Mouse (Mus musculus): ENCODE measurements around the gene Sec22a. TPM values are rescaled to one million over a fixed set of nuclear protein-coding genes. Genes with fewer than 3 reads are reported as not detected.

The Sec22a gene
- 10 to 100 TPM; 22.8 to 27.8 TPM for total RNA-seq (2021)
- long read RNA-seq, experiment 1, transcript Sec22a-201 (7 exons, 3,992 nt): major isoform, 25 of 30 reads
- long read RNA-seq, experiment 1, partial matches to known transcripts: 2 of 30 reads
- long read RNA-seq, experiment 1, other reads (novel, unspliced or antisense): 3 of 30 reads
- long read RNA-seq, experiment 2, transcript Sec22a-201 (7 exons, 3,992 nt): major isoform, 12 of 16 reads
- long read RNA-seq, experiment 2, partial matches to known transcripts: 2 of 16 reads
- long read RNA-seq, experiment 2, other reads (novel, unspliced or antisense): 2 of 16 reads

DNA sequence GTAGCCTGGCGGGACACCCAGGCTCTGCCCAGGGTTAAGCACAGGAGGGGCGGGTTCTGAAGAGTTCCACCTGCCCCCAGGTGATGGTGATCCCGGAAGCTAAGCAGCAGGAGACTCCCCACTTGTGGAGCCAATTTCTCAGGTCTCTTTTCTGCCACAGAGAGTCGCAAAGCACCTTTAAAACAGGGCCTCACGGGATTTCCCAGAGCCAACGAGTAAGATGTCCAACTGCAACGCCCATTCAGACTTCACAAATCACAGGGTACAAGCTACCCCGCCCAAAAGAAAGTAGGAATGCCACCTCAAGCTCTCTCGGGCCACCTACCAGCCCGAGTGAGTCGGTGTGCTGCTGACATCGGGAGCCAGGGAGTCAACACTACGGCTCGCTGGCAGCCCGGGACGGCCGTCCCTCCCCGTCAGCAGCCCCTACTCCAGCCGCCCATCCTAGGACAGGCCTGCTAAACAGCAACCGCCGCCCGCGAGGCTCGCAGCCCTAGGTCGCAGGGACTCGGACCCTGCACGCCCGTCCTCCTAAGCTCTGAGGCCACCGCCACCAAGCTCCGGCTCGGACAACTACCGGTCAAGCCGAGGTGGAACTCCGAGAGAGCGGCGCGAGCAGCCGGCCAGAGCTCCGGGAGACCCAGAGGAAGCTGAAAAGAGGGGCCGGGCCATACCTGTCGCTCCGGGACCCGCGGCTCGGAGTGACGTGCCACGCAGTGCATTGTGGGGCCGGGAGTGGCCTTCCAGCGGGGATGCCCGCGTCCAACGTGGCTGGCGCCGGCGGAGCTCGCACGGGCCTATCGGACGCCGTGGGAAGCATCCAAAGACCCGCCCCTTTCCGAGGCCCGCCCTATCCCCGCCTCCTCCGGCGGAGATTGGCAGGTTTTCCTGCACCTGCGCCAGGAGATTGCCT, at the start of gene Sec22a:
Gene Sec22a (minus strand): TSS at position 769 of the 913 bp plus-strand sequence.
- DNase-seq: peak; percentile 97

DNA sequence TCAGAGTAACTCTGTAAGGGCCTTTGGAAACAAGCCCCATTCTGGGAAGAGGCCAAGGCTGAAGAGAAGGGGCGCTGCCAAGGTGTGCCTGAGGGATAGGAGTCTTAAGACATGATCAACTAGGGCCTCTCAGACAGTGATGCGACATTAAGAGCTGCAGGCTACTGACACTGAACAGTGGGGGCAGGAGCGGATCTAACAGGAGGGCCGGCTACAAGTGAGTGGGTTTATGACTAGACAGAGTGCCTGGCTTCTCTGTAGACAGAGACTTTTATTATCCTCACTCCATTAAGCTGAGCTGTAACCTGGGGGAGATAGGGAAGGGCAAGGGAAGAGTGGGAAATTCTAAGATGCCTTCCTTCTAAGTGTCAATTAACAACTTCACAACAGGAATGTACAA, 43.0 kb upstream of the Sec22a start:
- no peak for DNase-seq

DNA sequence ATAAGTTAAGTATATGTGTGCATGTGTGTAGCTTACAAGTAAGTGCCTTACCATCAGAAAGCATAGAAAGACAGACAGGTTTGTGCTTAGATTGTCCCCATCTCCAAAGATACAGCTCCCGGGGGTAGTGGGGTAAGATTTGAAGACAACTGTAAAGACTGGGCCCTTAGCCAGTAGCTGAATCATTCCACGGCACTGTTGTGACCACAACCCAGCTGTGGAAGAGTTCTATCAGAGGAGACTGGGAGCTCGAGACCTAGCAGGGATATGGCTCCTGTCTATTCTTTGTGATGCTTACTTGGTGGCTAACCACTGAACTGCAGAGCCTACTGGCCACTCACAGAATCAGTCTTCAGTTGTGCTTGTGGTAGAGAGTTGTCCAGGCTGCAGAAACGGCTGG, 42.4 kb upstream of the Sec22a start:
- no peak for DNase-seq

DNA sequence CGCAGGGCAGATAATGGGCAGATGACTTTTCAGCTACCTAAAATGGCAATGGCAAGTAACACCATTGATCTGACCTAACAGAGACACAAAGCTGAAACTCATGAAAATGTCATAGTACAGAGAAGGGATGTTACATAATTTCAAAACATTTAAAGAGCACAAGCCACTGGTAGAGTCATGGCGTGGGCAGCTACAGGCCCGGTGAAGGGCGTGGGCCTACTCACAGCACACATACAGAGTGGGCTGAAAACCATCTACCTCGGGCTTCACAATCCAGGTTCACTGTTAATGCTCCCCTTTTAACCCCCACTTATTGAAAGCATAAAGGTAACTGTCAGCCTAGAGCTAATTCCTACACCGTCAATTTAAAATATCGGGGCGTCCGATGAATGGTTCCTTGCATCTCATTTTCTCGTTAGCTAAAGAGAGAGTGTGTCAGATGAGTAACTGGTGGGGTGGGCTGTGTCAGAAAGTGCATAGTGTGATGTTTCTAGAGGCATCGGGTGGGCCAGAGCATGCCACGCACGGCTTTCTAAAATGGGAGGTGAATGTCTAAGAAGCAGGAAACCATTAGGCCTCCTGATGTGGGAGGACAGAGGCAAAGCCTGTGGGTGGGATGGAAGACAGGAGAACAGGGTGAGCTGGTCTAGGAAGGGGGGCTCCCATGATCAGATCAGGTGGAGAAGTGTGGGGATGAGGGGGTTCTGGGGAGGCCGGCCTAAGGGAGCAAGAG, 41.8 kb upstream of the Sec22a start:
- no peak for DNase-seq

DNA sequence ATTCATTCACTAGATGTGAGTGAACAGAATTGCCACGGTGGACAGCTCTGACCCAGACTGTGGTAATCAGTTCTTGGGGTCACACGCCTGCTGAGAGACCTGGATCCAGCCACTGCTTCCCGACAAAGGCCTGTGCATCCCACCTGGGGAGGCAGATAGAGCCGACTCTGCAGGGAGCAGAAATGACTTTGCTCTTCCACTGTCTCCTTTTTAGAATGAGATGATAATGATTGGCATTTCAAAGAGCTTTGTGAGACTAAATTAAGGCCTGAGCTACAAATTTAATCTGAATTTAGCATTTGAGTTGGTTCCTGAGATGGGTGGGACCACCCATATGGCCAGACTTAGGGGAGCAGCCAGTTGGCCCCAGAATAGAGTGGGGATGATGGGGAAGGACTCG, 41.1 kb upstream of the Sec22a start:
- no peak for DNase-seq

DNA sequence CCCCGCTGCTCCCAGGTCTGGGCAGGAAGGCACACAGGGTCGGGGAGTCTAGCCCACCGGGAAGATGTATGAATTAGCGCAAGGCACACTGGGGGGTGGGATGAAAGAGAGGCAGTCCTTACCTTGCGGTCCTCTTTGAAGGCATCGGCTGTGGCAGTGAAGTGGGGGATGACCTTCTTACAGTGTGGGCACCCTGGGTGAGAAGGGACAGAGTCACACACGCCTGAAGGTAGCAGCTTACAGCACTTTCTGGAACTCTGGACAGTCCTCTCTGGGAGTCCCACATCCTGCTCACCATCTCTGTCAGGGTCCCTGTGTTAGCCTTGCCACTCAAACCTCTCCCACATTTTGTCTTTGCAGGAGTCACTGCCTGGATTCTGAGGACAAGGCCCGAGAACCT, 40.2 kb upstream of the Sec22a start:
- DNase-seq: no peak

DNA sequence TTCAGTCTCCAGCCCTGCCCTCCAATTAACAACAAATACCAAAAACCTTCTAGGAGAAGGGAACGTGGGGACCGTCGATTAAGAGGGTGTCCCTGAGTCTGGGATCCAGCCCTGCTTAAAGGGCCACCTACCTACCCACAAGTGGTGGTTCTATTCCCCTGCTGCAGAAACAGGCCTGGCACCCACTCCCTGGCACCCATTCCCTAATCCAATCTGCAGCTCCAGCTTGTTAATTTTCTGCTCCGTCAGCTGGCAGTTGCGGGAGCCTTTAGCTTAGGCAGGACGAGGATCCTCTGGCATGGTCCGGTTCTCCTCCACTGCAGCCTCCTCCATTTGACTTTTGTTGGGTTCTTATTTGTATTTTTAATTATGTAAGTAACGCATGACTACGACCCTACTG, 39.6 kb upstream of the Sec22a start:
- DNase-seq: no peak

DNA sequence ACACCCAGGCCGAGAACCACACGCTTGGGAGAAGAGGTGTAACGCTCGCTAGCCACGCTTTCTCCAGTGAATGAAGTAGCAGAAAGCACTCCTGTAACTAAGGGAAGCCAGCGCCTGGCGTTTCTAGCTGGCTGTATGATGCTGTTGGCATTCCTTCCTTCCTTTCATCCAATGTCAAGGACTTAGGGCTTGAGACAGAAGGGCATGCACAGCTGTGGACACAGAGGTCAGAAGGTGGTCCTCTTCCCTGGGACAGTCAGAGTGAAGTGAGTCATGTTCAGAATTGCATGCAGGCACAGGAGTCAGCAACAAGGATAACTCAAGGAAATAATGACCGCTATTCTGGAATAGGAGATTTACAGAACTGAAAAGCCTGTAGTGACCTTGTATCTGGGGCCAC, 29.1 kb upstream of the Sec22a start:
- peak; percentile 5 for DNase-seq

DNA sequence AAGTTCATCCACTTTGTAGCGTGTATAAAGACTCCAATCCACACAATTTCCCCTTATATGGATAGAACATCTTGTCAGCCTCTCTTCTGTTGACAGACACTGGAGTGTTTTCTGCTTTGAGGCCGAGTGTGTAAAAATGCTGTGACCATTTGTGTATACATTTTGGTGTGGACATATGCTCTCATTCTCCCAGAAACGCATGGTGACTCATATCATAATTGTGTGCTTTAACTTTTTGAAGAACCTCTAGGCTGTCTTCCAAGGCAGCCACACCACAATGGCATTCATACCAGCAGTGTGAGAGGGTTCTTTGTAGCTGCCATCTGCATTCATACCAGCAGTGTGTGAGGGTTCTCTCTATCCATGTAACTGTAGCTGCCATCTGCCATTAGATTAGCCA, 21.9 kb upstream of the Sec22a start:
- DNase-seq: no peak

DNA sequence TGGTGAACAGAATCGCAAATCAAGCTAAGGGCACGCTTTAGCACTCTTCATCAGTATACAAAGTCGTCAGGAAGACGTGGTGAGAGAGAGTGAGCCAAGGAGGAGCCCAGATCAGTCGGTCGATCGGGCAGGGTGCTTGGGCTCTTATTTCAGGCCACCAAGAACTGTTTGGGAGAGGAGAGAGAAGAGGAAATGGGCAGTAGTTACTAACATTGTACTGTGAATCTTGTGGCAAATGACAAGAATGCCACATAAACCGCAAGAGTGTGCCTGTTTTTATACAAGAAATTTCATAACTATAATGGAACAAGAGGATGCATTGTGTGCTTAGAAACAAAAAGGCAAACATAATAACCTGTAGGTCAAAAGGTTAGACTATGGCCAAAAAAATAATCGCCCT, 16.3 kb upstream of the Sec22a start:
- DNase-seq: no peak

DNA sequence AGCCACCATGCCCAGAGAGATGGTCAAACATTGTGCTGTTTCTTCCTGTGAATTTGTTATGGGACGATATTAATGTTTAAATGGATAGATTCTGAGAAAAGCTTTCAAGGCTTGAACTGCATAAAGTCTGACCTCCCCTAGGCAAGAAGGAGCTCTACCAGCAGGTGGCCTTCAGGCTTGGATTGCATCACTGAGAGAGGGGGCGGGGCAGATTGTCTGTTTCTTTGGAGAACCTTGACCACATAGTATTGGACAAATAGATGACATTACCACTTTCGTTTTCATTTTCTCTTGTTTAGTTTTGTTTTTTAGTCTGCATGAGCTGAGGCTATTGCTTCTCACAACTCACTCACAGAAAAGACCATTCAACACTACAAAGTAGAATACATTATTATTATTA, 15.6 kb upstream of the Sec22a start:
- peak; percentile 81 for DNase-seq

DNA sequence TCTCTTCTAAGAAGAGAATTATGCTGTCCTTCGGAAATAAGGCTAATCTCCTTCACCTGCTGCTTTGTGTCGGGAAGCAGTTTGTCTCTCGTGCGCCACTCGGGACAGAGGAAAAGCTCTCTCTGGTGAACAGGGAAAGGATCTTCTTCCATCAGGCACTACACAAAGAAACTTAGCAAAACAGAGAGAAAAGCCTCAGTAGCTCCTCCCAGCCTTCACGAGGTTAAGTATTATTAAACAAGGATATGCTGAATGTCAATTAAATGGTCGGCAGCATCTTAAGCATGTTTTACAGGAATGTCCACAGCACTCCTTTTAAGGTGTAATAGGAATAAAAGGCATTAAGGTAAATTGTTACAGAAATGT, 328 bp upstream of the Sec22a start:
- no peak for DNase-seq

DNA sequence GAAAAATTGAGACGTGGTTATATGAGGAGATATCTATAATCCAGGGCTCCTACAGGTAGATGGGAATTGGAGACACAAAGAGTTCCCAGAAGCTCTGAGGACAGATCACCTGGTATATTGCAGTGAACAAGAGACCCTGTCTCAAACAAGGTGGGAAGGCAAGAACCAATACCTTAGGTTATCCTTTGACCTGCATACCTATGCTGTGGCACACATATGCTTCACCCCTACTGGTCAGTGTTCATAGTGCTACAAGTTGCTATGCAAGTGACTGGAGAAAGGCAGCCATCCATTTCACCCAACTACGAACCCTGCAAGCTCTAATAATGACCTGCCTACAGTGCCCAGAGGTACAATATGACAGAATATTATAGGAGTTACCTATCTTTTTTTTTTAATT, 1.5 kb downstream of the Sec22a start:
- DNase-seq: no peak

DNA sequence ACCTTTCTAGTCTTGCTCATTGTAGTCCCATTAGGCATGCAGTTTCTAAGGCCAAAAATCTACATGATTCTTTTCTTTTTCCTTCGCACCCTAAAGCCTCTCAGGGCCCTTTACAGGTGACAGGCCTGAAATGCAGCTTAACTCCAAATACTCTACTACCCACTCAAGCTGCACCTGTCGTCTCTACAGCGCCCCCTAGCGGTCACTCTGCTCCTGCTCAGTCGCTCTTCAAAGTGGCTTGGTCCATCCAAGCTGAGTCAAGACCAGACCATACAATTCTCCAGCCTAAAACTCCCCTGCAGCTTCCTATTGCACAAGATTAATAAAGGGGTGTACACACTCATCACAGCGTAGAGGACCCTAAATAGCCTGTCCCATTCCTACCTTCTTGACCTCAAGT, 3.1 kb downstream of the Sec22a start:
- DNase-seq: peak; percentile 69

DNA sequence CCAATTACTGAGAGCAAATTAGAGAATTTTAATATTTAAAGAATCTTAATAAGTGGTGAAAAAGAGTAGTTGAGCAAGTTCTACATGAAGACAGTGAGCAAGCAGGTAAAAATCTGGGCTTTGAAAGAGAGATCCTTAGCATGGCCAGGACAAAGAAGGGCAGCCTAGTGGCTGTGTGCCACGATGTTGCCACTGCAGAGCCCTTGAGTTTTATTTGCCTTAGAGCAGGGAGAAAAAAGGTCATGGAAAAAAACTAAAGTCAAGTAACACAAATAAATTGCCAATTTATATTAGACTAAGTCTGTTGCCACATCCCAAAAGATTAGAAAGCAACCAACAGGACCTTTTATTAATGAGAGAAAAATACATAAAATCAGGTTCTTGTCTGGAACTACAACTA, 6.3 kb downstream of the Sec22a start:
- DNase-seq: peak; percentile 59

DNA sequence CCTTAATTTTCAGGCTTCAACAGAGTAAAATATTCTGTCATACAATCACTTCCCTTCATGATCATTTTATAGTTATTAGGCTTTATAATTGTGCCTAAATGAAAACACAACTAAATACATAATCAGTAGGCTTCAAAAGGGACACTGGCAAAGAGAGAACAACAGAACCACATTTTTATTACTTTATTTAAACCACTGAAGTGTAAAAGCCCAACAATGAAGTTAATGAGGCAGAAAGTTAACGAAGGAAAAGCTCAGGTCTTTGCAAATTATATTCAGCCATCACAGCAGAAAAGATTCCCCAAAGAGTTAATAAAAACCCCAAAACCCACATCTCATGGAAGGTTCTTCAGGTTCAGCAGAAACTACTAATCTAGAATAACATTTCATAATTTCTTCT, 33.3 kb downstream of the Sec22a start:
- no peak for DNase-seq

DNA sequence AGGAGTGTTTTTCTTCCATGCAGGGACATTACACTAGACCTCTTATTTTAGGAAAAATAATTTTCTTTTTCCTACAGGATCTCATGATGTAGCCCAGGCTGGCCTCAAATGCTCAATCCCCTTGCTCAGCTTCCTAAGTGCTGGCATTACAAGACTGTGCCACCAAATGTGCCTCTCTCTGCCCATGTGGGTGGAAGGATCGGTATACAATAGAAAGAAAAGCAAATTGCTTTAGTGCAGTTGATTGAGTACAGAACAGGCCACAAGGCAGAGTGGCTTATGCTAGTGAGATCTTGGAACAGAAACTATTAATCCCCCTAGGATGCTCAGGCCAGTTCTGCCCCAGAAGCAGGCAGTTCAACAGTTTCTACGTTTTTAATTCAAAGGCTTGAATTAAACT, 43.9 kb downstream of the Sec22a start:
- no peak for DNase-seq

DNA sequence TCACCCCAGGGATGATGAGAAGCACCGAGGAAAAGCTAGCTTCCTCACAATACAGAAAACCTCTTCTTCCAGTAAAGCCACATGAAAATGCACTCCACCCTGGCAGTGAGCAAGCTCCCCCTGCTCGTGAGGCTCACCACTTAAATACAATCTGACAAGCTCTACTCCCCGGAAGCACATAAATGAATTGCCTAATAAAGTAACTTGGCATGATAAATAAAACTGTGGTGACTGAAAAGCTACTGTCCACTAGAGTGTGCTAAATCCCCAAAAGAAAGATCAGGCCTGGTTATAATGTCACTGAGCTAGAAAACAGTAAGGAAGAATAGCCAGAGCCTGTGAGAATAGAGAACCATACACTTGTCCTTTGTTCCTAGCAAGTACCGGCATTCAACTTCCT, 44.4 kb downstream of the Sec22a start:
- no peak for DNase-seq

DNA sequence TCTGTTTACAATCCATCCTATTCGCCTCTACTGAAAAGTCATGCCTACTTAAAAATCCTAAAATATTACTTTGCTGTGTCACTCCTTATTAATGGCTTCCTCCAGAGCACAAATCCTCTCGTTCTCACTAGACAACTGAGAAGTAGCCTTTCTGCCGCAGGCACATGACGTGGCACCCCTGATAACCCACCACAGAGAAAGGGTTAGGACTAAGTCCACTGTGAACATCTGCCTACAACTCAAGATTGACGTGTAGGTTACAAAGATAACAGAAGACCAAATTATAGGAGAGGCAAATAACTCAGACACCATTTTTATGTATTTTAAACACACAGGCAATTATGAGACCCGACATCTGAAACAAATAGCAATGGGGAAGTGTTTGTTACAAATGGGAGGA, 45.3 kb downstream of the Sec22a start:
- no peak for DNase-seq

DNA sequence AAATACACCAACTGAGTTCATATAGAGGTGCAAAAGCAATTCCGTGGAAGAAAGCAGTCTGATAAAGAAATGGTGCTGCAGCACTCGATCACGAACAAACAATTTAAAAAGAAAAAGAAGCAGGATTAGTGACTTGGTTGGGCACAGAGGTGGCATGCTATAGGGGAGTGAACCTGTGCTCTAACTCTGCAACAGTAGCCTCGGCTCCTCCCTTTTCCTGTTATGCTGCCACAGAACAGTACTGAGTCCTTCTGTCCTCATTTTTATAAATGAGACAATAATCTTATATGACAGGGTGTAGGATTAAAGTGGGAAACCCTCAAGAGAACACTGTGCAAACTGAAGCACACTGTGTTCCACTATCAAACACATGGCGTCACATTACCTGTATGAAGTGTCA, 46.3 kb downstream of the Sec22a start:
- DNase-seq: no peak

DNA sequence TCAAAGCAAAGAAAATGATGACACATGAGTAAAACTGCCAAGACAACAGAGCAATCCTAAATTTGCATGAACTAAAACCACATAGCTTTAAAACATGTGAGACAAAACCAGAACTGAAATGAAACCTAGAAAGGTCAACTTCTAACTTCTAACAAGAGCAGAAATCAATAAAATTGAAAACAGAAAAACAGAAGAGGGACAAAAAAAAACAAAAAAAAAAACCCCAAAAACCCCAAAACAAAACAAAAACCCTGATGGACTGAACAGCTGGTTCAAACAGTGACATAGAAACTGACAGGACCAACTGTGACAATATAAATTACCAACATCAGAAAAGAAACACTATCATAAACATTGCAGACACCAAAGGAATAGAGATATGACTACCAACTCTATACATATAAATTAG, 46.9 kb downstream of the Sec22a start:
- no peak for DNase-seq

DNA sequence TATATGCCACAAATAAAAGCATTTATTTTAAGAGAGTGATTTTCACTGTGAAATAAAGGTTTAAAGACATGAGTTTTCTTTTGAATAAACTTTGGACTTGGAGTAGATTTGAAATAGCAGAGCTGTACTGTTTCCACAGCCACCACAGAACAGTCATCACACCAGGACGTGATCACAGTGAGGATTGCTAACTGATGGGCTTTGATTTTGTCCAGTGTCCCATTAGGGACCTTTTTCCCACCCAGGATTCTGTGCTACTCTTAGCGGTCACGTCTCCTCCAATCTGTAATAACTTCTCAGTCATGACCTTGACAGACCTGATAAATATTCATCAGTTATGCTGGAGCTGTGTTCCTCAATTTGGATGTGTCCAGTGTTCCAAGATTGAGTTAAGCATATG, 48.2 kb downstream of the Sec22a start:
- DNase-seq: no peak

DNA sequence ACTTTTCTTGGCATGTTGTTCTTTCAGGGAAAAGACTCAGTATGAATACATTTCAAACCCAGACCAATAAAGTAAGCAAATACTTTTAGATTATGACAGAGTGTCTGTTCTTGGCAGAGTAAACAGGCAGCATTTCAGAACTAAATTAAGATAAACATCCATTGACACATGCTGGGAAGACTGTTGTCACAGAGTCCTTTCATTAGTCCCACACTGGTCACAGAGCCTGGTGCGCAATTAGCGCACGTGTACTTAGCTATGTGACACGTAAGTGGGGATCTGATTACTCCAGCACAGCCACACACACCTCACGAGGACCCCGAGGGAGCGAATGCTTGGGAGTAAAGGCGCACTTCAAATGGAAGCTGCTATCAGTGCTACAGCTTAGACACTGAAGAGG, 52.1 kb downstream of the Sec22a start:
- no peak for DNase-seq
